Mouse (Mus musculus): ENCODE data around the gene Scarb1. TPM values are rescaled to one million over a fixed set of nuclear protein-coding genes. Genes with fewer than 3 reads are reported as not detected.

Scarb1 gene
- total RNA-seq, 2 experiments from 2014 or later, result 10.0 to 11.0 TPM

GRCm38 (mm10) chr5:125271531-125272203 is 69.2 kb downstream of the Scarb1 start:
- DNase-seq (ENCODE audit: low spot score), result peak; percentile 92

GRCm38 (mm10) chr5:125270587-125271130 is 70.2 kb downstream of the Scarb1 start:
- DNase-seq (ENCODE audit: low spot score), result peak; percentile 62

- DNase-seq (ENCODE audit: low spot score), result no peak
Measured at GRCm38 (mm10) chr5:125269836-125270235, 71.1 kb downstream of the Scarb1 start.

- no peak for DNase-seq (ENCODE audit: low spot score)
Measured at GRCm38 (mm10) chr5:125269399-125269798, 71.5 kb downstream of the Scarb1 start.

GRCm38 (mm10) chr5:125268033-125268765 is 72.7 kb downstream of the Scarb1 start:
- DNase-seq (ENCODE audit: low spot score), result peak; percentile 87

GRCm38 (mm10) chr5:125267150-125267961 is 73.5 kb downstream of the Scarb1 start:
- peak; percentile 60 for DNase-seq (ENCODE audit: low spot score)

DNA sequence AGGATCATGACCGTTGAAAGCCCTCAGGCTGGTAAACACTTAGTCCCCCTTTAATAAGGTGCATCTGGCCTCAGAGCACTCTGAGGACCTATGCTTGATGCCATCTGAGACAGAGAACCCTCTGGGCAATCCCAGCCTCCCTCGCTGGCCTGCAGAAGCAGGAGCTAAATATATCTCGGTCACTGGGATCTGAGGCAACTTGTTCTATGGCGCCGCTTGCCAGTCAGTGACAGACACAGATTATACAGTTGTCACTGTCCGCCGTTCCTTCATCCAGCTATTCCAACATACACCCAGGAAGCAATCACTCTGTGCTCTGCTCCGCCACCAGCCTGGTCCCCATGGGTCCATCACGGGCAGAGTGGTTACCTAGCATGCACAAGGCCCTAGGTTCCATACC is 74.8 kb downstream of the Scarb1 start:
- peak; percentile 65 for DNase-seq (ENCODE audit: low spot score)

GRCm38 (mm10) chr5:125264700-125265099 is 76.2 kb downstream of the Scarb1 start:
- DNase-seq (ENCODE audit: low spot score), result no peak

GRCm38 (mm10) chr5:125262578-125262977 is 78.3 kb downstream of the Scarb1 start:
- DNase-seq (ENCODE audit: low spot score), result no peak

- no peak for DNase-seq (ENCODE audit: low spot score)
Measured at GRCm38 (mm10) chr5:125253917-125254316, 87.0 kb downstream of the Scarb1 start.

GRCm38 (mm10) chr5:125253448-125253847 is 87.4 kb downstream of the Scarb1 start:
- DNase-seq (ENCODE audit: low spot score), result no peak

GRCm38 (mm10) chr5:125252664-125253063 is 88.2 kb downstream of the Scarb1 start:
- peak; percentile 81 for DNase-seq (ENCODE audit: low spot score)

DNA sequence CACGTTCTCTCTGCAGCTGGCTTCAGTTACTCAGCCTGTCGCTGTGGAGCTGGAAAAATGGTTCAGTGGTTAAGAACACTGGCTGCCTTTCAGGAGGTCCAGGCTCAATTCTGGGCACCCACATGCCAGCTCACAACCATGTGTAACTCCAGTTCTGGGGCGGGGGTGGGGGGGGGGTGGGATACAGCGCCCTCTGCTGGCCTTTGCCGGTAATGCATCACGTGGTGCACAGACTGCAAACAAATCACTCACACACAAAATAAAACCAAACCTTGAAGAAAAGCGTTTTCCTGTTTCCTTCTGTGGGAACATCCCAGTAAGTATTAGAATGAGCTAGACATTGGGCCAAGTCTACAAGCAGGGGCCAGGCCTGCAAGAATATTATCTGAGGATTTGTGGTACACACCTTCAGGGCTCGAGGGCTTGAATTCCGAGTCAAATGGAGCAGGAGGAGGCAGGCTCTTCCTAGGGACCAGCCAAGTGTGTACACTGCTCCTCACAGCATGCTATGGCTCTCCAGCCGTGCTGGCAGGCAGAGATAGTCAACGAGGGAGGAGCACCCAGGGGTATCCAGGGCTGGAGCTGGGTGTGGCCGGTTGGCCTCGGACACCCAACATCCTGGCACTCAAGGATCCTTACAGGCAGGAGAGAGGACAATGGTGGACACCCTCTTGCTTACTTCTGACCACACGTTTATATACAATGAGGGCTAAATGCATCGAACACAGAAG is 88.8 kb downstream of the Scarb1 start:
- DNase-seq (ENCODE audit: low spot score), result no peak

- no peak for DNase-seq (ENCODE audit: low spot score)
Measured at GRCm38 (mm10) chr5:125249187-125249586, 91.7 kb downstream of the Scarb1 start.

DNA sequence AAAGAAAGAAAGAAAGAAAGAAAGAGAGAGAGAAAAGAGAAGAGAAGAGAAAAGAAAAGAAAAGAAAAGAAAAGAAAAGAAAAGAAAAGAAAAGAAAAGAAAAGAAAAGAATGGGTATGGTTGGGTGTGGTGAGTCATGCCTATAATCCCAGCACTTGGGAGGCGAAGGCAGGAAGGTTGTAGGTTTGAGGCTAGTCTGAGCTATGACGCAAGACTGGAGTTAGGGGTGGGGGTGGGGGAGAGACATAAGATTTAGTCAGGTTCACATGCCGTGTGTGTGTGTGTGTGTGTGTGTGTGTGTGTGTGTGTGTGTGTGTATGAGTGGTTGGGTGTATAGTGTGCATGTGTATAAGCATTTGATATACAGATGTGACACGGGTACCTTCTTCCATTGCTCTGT is 94.2 kb downstream of the Scarb1 start:
- DNase-seq (ENCODE audit: low spot score), result no peak

- peak; percentile 67 for DNase-seq (ENCODE audit: low spot score)
Measured at GRCm38 (mm10) chr5:125245534-125246151, 95.3 kb downstream of the Scarb1 start.

DNA sequence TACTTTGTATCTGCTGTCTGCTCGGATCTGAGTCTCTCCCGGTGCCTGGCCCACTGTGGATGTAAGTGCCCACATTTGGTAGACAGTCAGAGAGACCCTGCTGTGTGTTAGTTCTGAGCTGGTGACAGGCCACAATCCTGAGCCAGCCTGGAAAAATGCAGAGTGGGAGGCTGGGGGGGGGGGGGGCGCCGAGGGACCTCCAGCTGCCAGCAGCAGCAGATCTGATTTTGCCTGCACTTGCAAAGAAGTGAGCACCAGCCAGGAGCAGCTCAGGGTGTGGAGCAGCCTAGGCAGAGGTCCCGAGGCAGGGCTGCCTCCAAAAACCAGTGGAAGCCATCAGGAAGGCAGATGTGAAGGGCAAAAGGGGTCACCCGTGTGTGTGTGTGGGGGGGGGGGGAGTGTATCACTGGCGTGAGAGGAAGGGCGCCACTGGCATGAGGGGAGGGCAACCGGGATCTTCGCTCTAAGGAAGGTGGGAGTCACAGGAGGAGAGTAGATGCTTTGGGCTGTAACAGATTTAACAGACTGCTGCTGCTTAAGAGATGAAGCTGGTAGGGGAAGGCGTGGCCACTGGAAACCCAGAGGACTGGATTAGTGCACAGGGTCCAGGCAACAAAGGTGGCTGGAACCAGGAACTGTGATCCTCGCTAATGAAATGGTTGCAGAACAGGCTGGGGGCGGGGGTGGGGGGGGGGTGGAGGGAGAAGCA is 95.9 kb downstream of the Scarb1 start:
- DNase-seq (ENCODE audit: low spot score), result no peak

DNA sequence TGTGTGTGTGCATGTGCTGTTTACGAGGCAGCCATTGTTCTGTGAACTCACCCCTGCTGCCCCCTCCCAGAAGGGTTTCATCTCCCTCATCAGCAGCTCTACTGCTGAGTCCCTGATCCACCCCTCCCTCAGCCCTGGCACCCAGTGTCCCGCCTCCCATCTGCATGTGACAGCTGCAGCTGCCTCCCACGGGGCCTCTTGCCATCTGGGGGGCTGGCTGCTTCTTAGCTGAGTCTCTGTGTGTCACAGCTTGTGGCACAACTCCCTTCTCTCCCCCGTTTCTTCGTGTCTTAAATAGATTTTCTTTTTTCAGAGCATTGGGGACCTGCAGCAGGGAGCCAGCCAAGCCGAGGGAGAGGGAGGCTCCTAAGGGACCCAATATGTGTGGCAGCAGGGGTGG is 97.0 kb downstream of the Scarb1 start:
- DNase-seq (ENCODE audit: low spot score), result no peak

DNA sequence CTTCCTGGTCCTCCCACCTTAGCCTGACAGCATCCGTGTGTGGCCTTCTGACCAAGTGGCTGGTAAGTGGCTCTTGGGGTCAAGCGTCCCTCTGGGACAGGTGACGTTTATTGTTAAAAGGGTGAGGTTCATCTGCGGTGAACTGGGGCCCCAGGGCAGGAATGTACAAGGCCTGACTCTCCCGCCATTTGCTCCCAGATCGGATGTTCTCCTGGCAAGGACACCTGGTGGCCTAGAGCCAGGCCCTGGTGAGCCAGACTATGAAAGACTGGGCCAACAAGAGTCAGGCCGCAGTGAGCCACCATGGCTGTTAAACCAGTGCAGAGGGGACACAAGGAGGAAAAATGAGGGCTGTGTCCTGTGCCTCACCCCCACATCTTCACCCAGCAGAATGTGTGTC is 98.8 kb downstream of the Scarb1 start:
- DNase-seq (ENCODE audit: low spot score), result peak; percentile 85

DNA sequence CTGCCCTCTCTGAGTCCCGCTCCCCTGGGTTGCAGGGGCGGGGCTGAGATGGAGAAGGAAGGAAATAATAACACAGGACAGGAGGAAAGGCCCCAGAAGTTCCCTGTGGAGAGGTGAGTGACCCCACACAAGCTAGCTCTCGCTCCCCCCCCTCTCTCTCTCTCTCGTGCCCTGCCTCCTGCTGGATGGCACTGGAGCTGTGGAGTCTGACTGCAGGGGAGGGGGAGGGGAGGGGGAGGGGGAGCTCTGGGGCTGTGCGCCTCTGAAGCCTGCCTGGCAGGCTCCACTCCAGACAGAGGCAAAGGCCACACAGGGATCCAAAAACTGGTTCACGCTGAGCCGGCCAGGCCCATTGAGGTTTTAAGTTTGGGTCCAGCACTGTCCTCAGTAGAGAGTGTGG is 99.3 kb downstream of the Scarb1 start:
- DNase-seq (ENCODE audit: low spot score), result no peak

Data from gastrocnemius, adult 18-20 months (tissue).